17 mouse cellular contexts compared by ENCODE assay signal in genomic region chr2:120619538-120619937, GRCm38 (mm10). TPM values are rescaled to one million over a fixed set of nuclear protein-coding genes. Genes with fewer than 3 reads are reported as not detected.
A peak's percentile ranks its signal among the peaks of the same experiment; 100 is the strongest.
DNase-seq lines count a peak whose midpoint lies in the region; ATAC-seq and TF ChIP-seq lines count a peak whose summit lies in the region.
"Had no signal": no experiment of that assay in that cellular context is flagged by ENCODE, and none has a peak within 500 bp of the region (broad histone marks: within the 10 kb centered on the region; RNA-seq: fewer than 3 reads in every experiment).

No protein-coding gene starts in this region.

- no peak overlapping the region for H3K4me2 ChIP-seq in intestine, postnatal 0 days (replicated peaks; ENCODE audit: low read depth)
- no peak overlapping the region for H3K4me2 ChIP-seq in intestine, embryonic 15.5 days (replicated peaks)
- no peak overlapping the region for H3K4me2 ChIP-seq in midbrain, postnatal 0 days (ENCODE audit: low read depth, low read length, poor library complexity, severe bottlenecking)
- H3K4me2 ChIP-seq in midbrain, embryonic 13.5 days (replicated peaks) = no peak overlapping the region
- H3K4me2 ChIP-seq: embryonic facial prominence, embryonic 13.5 days had no signal

- TF ChIP-seq CTCF in intestine, postnatal 0 days (IDR thresholded peaks at IDR 0.05; ENCODE audit: low read depth) = peak; percentile 55
- peak; percentile 27 for TF ChIP-seq CTCF in midbrain, postnatal 0 days (IDR thresholded peaks at IDR 0.05)

- ATAC-seq in intestine, postnatal 0 days = no peak
- ATAC-seq in intestine, embryonic 15.5 days = no peak
- ATAC-seq in midbrain, postnatal 0 days (ENCODE audit: low FRiP score) = no peak
- no peak for ATAC-seq in midbrain, embryonic 13.5 days
- ATAC-seq: intestine, embryonic 16.5 days had no signal

- no peak overlapping the region for H3K9ac ChIP-seq in intestine, postnatal 0 days (ENCODE audit: low read depth, low read length)
- H3K9ac ChIP-seq in intestine, embryonic 15.5 days = no peak overlapping the region
- H3K9ac ChIP-seq in midbrain, postnatal 0 days (replicated peaks; ENCODE audit: low read length, poor library complexity, severe bottlenecking) = no peak overlapping the region
- H3K9ac ChIP-seq in midbrain, embryonic 13.5 days (replicated peaks) = no peak overlapping the region
- H3K9ac ChIP-seq: embryonic facial prominence, embryonic 13.5 days had no signal

- WGBS in intestine, postnatal 0 days = 100% methylated on average over 1 of the region's 1 CpGs
- 100% methylated on average over 1 of the region's 1 CpGs for WGBS in intestine, embryonic 15.5 days
- WGBS in midbrain, postnatal 0 days = 96% methylated on average over 1 of the region's 1 CpGs
- 100% methylated on average over 1 of the region's 1 CpGs for WGBS in midbrain, embryonic 13.5 days

- no peak overlapping the region for H3K27ac ChIP-seq in intestine, postnatal 0 days (ENCODE audit: low read depth, low read length)
- H3K27ac ChIP-seq in intestine, embryonic 15.5 days = no peak overlapping the region
- H3K27ac ChIP-seq in midbrain, postnatal 0 days (ENCODE audit: low read depth, low read length) = no peak overlapping the region
- no peak overlapping the region for H3K27ac ChIP-seq in midbrain, embryonic 13.5 days
- H3K27ac ChIP-seq: embryonic facial prominence, embryonic 13.5 days; hindbrain, embryonic 10.5 days had no signal

- H3K36me3 ChIP-seq in intestine, postnatal 0 days (ENCODE audit: control insufficient read depth, insufficient read depth) = peaks cover 33% of the 10 kb centered on the region
- H3K36me3 ChIP-seq in intestine, embryonic 15.5 days = peaks cover 14% of the 10 kb centered on the region; the same call in 1 of the 2 replicates
- peaks cover 20% of the 10 kb centered on the region for H3K36me3 ChIP-seq in midbrain, postnatal 0 days (ENCODE audit: insufficient read depth, low read length)
- H3K36me3 ChIP-seq in midbrain, embryonic 13.5 days = peaks cover 42% of the 10 kb centered on the region

- H3K9me3 ChIP-seq in intestine, postnatal 0 days (ENCODE audit: control insufficient read depth) = no peaks in the 10 kb centered on the region
- no peaks in the 10 kb centered on the region for H3K9me3 ChIP-seq in intestine, embryonic 15.5 days
- no peaks in the 10 kb centered on the region for H3K9me3 ChIP-seq in midbrain, postnatal 0 days (ENCODE audit: low read length)
- no peaks in the 10 kb centered on the region for H3K9me3 ChIP-seq in midbrain, embryonic 13.5 days
- H3K9me3 ChIP-seq: embryonic facial prominence, embryonic 13.5 days; hindbrain, embryonic 10.5 days had no signal

- intact Hi-C loops in left cerebral cortex, postnatal 4 days (cut with DNase I) = no loop called here

- H3K4me3 ChIP-seq in intestine, postnatal 0 days (ENCODE audit: low read depth, low read length) = no peak overlapping the region
- H3K4me3 ChIP-seq in intestine, embryonic 15.5 days (replicated peaks) = no peak overlapping the region
- no peak overlapping the region for H3K4me3 ChIP-seq in midbrain, postnatal 0 days (ENCODE audit: low read depth, low read length)
- no peak overlapping the region for H3K4me3 ChIP-seq in midbrain, embryonic 13.5 days (replicated peaks)
- H3K4me3 ChIP-seq: embryonic facial prominence, embryonic 13.5 days; hindbrain, embryonic 10.5 days had no signal

- DNase-seq in midbrain, postnatal 0 days (ENCODE audit: low spot score) = no peak
- peak; percentile 44 for DNase-seq in ZHBTc4 (ENCODE audit: low read depth, low spot score)
- no peak for DNase-seq in cerebellum, adult 9-11 months
- DNase-seq in left cerebral cortex, postnatal 4 days = no peak
- DNase-seq: adrenal gland, postnatal 10 days; cerebellum, postnatal 36 days; gastrocnemius, postnatal 36 days; kidney, postnatal 36 days; midbrain, embryonic 14.5 days; right cerebral cortex, postnatal 14 days; thymus, adult 18-20 months had no signal

- no peaks in the 10 kb centered on the region for H3K27me3 ChIP-seq in intestine, postnatal 0 days (replicated peaks; ENCODE audit: control insufficient read depth, insufficient read depth, low read length)
- H3K27me3 ChIP-seq in intestine, embryonic 15.5 days (replicated peaks) = no peaks in the 10 kb centered on the region
- no peaks in the 10 kb centered on the region for H3K27me3 ChIP-seq in midbrain, postnatal 0 days (ENCODE audit: insufficient read depth, low read length)
- H3K27me3 ChIP-seq in midbrain, embryonic 13.5 days = no peaks in the 10 kb centered on the region
- H3K27me3 ChIP-seq: embryonic facial prominence, embryonic 13.5 days had no signal

- no peaks in the 10 kb centered on the region for H3K4me1 ChIP-seq in intestine, postnatal 0 days (replicated peaks; ENCODE audit: control insufficient read depth, insufficient read depth, low read length)
- no peaks in the 10 kb centered on the region for H3K4me1 ChIP-seq in intestine, embryonic 15.5 days (replicated peaks)
- no peaks in the 10 kb centered on the region for H3K4me1 ChIP-seq in midbrain, postnatal 0 days (ENCODE audit: insufficient read depth, low read length)
- H3K4me1 ChIP-seq in midbrain, embryonic 13.5 days (replicated peaks) = no peaks in the 10 kb centered on the region
- H3K4me1 ChIP-seq: embryonic facial prominence, embryonic 13.5 days; hindbrain, embryonic 10.5 days had no signal

RNA-seq across cellular contexts. Expression of gene Stard9, which starts 9.4 kb away (rescaled TPM):
- 1.6 and 2.4 TPM in 2 replicates for polyA plus RNA-seq in intestine, postnatal 0 days (2015; fragmentation: Nextera tagmentation; extraction: Ambion mirVana)
- polyA plus RNA-seq in intestine, embryonic 15.5 days (2015; fragmentation: Nextera tagmentation; extraction: Ambion mirVana) = 2.9 and 3.3 TPM in 2 replicates
- 10.6 and 11.4 TPM in 2 replicates for total RNA-seq in midbrain, postnatal 0 days (2014; rRNA removed)
- polyA plus RNA-seq in midbrain, postnatal 0 days (2015; fragmentation: Nextera tagmentation; extraction: Ambion mirVana) = 1.6 and 2.4 TPM in 2 replicates
- 3.4 and 4.2 TPM in 2 replicates for polyA plus RNA-seq in midbrain, embryonic 13.5 days (2015; fragmentation: Nextera tagmentation; extraction: Ambion mirVana)
- 10 to 100 TPM; 13.7 to 15.6 TPM for total RNA-seq in left cerebral cortex, postnatal 4 days (2021)

RNA-seq across cellular contexts. Expression of gene Lrrc57, which starts 10.2 kb away (rescaled TPM):
- polyA plus RNA-seq in intestine, postnatal 0 days (2015; fragmentation: Nextera tagmentation; extraction: Ambion mirVana) = 23.6 and 24.7 TPM in 2 replicates
- polyA plus RNA-seq in intestine, embryonic 15.5 days (2015; fragmentation: Nextera tagmentation; extraction: Ambion mirVana) = 20.3 and 20.5 TPM in 2 replicates
- 30.3 and 44.9 TPM in 2 replicates for total RNA-seq in midbrain, postnatal 0 days (2014; rRNA removed)
- polyA plus RNA-seq in midbrain, postnatal 0 days (2015; fragmentation: Nextera tagmentation; extraction: Ambion mirVana) = 22.4 and 22.7 TPM in 2 replicates
- polyA plus RNA-seq in midbrain, embryonic 13.5 days (2015; fragmentation: Nextera tagmentation; extraction: Ambion mirVana) = 34.0 and 36.4 TPM in 2 replicates
- 10 to 100 TPM; 16.5 to 17.9 TPM for total RNA-seq in left cerebral cortex, postnatal 4 days (2021)

RNA-seq across cellular contexts. Expression of gene Haus2, which starts 10.4 kb away (rescaled TPM):
- polyA plus RNA-seq in intestine, postnatal 0 days (2015; fragmentation: Nextera tagmentation; extraction: Ambion mirVana) = 11.1 and 11.6 TPM in 2 replicates
- 21.3 and 22.3 TPM in 2 replicates for polyA plus RNA-seq in intestine, embryonic 15.5 days (2015; fragmentation: Nextera tagmentation; extraction: Ambion mirVana)
- total RNA-seq in midbrain, postnatal 0 days (2014; rRNA removed) = 24.8 and 34.7 TPM in 2 replicates
- polyA plus RNA-seq in midbrain, postnatal 0 days (2015; fragmentation: Nextera tagmentation; extraction: Ambion mirVana) = 29.3 and 32.2 TPM in 2 replicates
- 33.1 and 37.1 TPM in 2 replicates for polyA plus RNA-seq in midbrain, embryonic 13.5 days (2015; fragmentation: Nextera tagmentation; extraction: Ambion mirVana)
- 10 to 100 TPM; 14.3 to 15.6 TPM for total RNA-seq in left cerebral cortex, postnatal 4 days (2021)

RNA-seq across cellular contexts. Expression of gene Snap23, which starts 52.1 kb away (rescaled TPM):
- polyA plus RNA-seq in intestine, postnatal 0 days (2015; fragmentation: Nextera tagmentation; extraction: Ambion mirVana) = 39.0 and 43.0 TPM in 2 replicates
- polyA plus RNA-seq in intestine, embryonic 15.5 days (2015; fragmentation: Nextera tagmentation; extraction: Ambion mirVana) = 47.2 and 51.0 TPM in 2 replicates
- 17.0 and 19.7 TPM in 2 replicates for total RNA-seq in midbrain, postnatal 0 days (2014; rRNA removed)
- polyA plus RNA-seq in midbrain, postnatal 0 days (2015; fragmentation: Nextera tagmentation; extraction: Ambion mirVana) = 10.6 and 11.3 TPM in 2 replicates
- polyA plus RNA-seq in midbrain, embryonic 13.5 days (2015; fragmentation: Nextera tagmentation; extraction: Ambion mirVana) = 18.9 and 20.2 TPM in 2 replicates
- total RNA-seq in left cerebral cortex, postnatal 4 days (2021) = 10 to 100 TPM; 19.8 to 20.0 TPM

RNA-seq across cellular contexts. Expression of gene Zfp106, which starts 55.9 kb away (rescaled TPM):
- polyA plus RNA-seq in intestine, postnatal 0 days (2015; fragmentation: Nextera tagmentation; extraction: Ambion mirVana) = 24.8 and 27.0 TPM in 2 replicates
- polyA plus RNA-seq in intestine, embryonic 15.5 days (2015; fragmentation: Nextera tagmentation; extraction: Ambion mirVana) = 46.1 and 46.5 TPM in 2 replicates
- total RNA-seq in midbrain, postnatal 0 days (2014; rRNA removed) = 59.8 and 62.3 TPM in 2 replicates
- polyA plus RNA-seq in midbrain, postnatal 0 days (2015; fragmentation: Nextera tagmentation; extraction: Ambion mirVana) = 35.5 and 39.8 TPM in 2 replicates
- polyA plus RNA-seq in midbrain, embryonic 13.5 days (2015; fragmentation: Nextera tagmentation; extraction: Ambion mirVana) = 46.7 and 54.2 TPM in 2 replicates
- total RNA-seq in left cerebral cortex, postnatal 4 days (2021) = 10 to 100 TPM; 81.7 to 84.5 TPM
